Mouse (Mus musculus) stomach, postnatal 0 days (tissue): ENCODE measurements around the gene Alas2. TPM values are rescaled to one million over a fixed set of nuclear protein-coding genes. Genes with fewer than 3 reads are reported as not detected.

Source experiments
- ATAC-seq: fragments of 200-750 bp; cut with Nextera tagmentation; 2 replicates; pipeline ENCODE4 v1.8.0; 2017; ENCODE audit not compliant: low FRiP score, low TSS enrichment
- DNase-seq: peaks from one replicate; pipeline ENCODE4 v3.0.0-alpha.2; 2016; ENCODE audit warnings: low spot score
- H3K27ac ChIP-seq: fragments of 300-500 bp; sonication (generic); replicated peaks from 2 replicates; pipeline ENCODE4 v1.5.1; 2014; ENCODE audit warnings: mild to moderate bottlenecking, control low read depth
- H3K27me3 ChIP-seq: fragments of 300-500 bp; sonication (generic); 2 replicates; pipeline ENCODE4 v1.6.1; 2014; ENCODE audit warnings: low read length; ENCODE audit not compliant: control insufficient read depth, insufficient read depth
- H3K36me3 ChIP-seq: fragments of 300-500 bp; sonication (generic); 2 replicates; pipeline ENCODE4 v1.6.1; 2014; ENCODE audit warnings: low read length, mixed read lengths; ENCODE audit not compliant: control insufficient read depth, insufficient read depth
- H3K4me1 ChIP-seq: fragments of 300-500 bp; sonication (generic); replicated peaks from 2 replicates; pipeline ENCODE4 v1.6.1; 2014; ENCODE audit warnings: antibody characterized with exemption; ENCODE audit not compliant: control insufficient read depth, insufficient read depth
- H3K4me2 ChIP-seq: fragments of 300-500 bp; sonication (generic); replicated peaks from 2 replicates; pipeline ENCODE4 v1.6.1; 2014; ENCODE audit warnings: low read depth, mild to moderate bottlenecking, control low read depth, moderate library complexity
- H3K4me3 ChIP-seq: fragments of 300-500 bp; sonication (generic); 2 replicates; pipeline ENCODE4 v1.5.1; 2014; ENCODE audit warnings: low read depth, low read length, control low read depth
- H3K9ac ChIP-seq: fragments of 300-500 bp; sonication (generic); 2 replicates; pipeline ENCODE4 v1.6.1; 2014; ENCODE audit warnings: mild to moderate bottlenecking, low read length, control low read depth, mixed read lengths
- H3K9me3 ChIP-seq: fragments of 300-500 bp; sonication (generic); 2 replicates; pipeline ENCODE4 v1.6.1; 2016; ENCODE audit warnings: low read length; ENCODE audit not compliant: control insufficient read depth
- CTCF ChIP-seq: IDR thresholded peaks from 2 replicates; pipeline ENCODE4 v1.5.1; 2016; ENCODE audit warnings: antibody characterized with exemption, low read depth, mild to moderate bottlenecking, moderate library complexity
- EP300 ChIP-seq: optimal IDR thresholded peaks from 2 replicates; pipeline ENCODE3; 2016; ENCODE audit warnings: antibody characterized with exemption
- WGBS: fragments of 180-500 bp; shearing (Covaris S2); extraction: QIAGEN DNeasy Blood & Tissue Kit; methylation state at CpG from one replicate; pipeline ENCODE4 v1.1.7; 2014; 5-methylcytosine and 5-hydroxymethylcytosine counted together
- microRNA-seq: library from miRNA; unstranded; fragments of <30 nt; microRNA quantifications from one replicate; pipeline ENCODE4, GENCODE M21; 2016
- polyA plus RNA-seq: library from polyadenylated mRNA; unstranded; fragments of >200 nt; fragmentation: Nextera tagmentation; extraction: Ambion mirVana; gene quantifications from 2 replicates; pipeline ENCODE4 v1.2.1, GENCODE M21; 2015

Alas2 gene
- polyA plus RNA-seq, 1 experiment from 2014 or later, result 4.6 TPM

DNA sequence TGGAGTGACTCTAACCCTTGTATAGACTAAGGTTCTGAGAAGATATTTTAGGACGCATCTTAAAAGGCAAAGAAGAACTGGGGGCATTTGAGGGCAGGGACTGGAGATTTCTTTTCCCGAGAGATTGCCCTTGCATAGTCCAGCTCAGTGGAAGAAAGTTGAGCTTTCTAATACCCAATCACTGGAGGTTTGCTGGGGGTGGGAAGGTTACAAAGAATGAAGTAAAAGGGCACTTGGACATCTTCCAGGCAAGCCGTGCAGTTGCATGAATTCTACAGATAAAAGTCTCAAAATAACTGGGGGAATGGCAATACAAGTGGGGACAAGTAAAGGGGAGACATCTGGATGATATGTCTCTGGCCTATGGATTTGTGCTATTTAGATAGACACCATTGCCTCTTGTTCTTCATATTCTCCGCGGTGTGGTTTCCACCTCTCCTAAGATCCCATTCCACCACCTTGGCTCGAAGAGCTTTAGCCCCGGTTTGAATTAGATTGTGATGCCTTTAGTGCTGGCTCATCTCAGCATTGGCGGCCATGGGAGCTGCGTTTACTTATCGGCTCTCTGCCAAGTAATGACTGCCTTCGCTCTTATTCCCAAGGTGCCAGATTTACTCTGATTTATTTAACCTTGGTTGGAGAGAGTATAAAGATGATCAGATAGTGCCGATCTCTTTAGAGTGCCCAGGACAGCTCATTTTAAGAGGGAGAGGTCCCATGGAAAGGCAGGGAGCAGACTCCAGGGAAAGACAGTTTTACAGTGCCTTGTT is 46.3 kb downstream of the Alas2 start:
- Histone ChIP-seq H3K4me2 (no peak overlapping the region), H3K9ac (no peak overlapping the region), H3K36me3 (no peaks in the 10 kb centered on the region), H3K4me1 (no peaks in the 10 kb centered on the region), H3K27ac (no peak overlapping the region), H3K27me3 (no peaks in the 10 kb centered on the region), H3K4me3 (no peak overlapping the region), H3K9me3 (no peaks in the 10 kb centered on the region)
- no peak for TF ChIP-seq EP300
- TF ChIP-seq CTCF, result no peak
- ATAC-seq (no peak), DNase-seq (no peak)
- WGBS, result 67% methylated on average over 12 of the region's 12 CpGs

GRCm38 (mm10) chrX:150594176-150594575 is 47.0 kb downstream of the Alas2 start:
- H3K36me3 ChIP-seq, result no peaks in the 10 kb centered on the region
- no peak for TF ChIP-seq CTCF
- no peak for TF ChIP-seq EP300
- H3K27me3 ChIP-seq, result no peaks in the 10 kb centered on the region
- H3K9me3 ChIP-seq, result no peaks in the 10 kb centered on the region
- no peak for ATAC-seq
- H3K27ac ChIP-seq, result no peak overlapping the region
- no peaks in the 10 kb centered on the region for H3K4me1 ChIP-seq
- H3K4me3 ChIP-seq, result no peak overlapping the region
- DNase-seq, result no peak
- no peak overlapping the region for H3K9ac ChIP-seq
- no peak overlapping the region for H3K4me2 ChIP-seq
- WGBS, result 78% methylated on average over 3 of the region's 3 CpGs

DNA sequence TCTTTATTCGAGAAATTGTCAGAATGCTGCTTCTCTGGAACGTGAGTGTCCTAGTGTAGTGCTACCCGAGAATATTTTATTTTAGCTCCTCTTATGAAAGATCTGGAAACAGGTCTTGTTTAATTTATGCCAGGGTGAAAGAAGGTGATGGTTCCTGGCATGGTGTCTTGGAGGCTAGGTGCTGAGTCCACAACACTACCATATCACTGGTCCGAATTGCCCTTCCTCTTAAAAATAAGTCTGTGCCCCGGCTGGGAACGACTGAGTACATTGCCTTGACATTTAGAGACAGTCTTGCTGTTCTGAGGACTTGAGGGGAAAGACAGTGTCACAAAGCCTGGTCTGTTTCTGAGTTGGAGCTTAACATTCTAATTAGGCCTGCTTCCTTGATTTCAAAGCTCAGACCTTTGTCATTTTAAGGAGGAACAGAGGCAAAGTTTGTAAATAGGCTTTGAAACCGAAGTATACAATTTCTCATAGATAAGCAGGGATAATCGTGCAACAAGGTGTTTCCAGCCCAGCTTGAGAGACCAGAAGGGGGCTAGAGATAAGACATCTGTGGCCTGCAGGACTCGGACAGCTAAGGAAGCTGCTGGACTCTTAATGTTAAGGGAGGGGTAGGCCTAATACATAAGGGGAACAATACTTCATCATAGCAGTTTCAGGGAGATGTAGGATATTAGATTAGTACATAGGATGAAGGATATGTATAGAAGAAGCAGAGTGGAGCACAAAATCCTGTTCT is 48.0 kb downstream of the Alas2 start:
- no peak for TF ChIP-seq EP300
- no peak for TF ChIP-seq CTCF
- no peaks in the 10 kb centered on the region for H3K27me3 ChIP-seq

GRCm38 (mm10) chrX:150598882-150599281 is 51.7 kb downstream of the Alas2 start:
- ATAC-seq (no peak), DNase-seq (no peak)
- H3K27me3 ChIP-seq, result no peaks in the 10 kb centered on the region
- TF ChIP-seq EP300 (no peak), CTCF (no peak)
- H3K9ac ChIP-seq, result no peak overlapping the region
- H3K36me3 ChIP-seq, result no peaks in the 10 kb centered on the region
- no peaks in the 10 kb centered on the region for H3K9me3 ChIP-seq
- no peak overlapping the region for H3K4me3 ChIP-seq
- WGBS, result 71% methylated on average over 2 of the region's 2 CpGs
- no peak overlapping the region for H3K4me2 ChIP-seq
- H3K27ac ChIP-seq, result no peak overlapping the region
- H3K4me1 ChIP-seq, result no peaks in the 10 kb centered on the region

More for the DNA sequence above, 48.0 kb downstream of the Alas2 start:
- WGBS, result 71% methylated on average over 9 of the region's 9 CpGs
- DNase-seq (no peak), ATAC-seq (no peak)
- Histone ChIP-seq H3K9me3 (no peaks in the 10 kb centered on the region), H3K4me2 (no peak overlapping the region), H3K27ac (no peak overlapping the region), H3K9ac (no peak overlapping the region), H3K4me3 (no peak overlapping the region), H3K36me3 (no peaks in the 10 kb centered on the region), H3K4me1 (no peaks in the 10 kb centered on the region)

Small RNA genes lying within 50 kb of the gene (microRNA-seq; reads per million reads assigned to microRNA genes)
- not detected for gene Mir3620

Other genes starting within 250 kb of the Alas2 start
- gene Tmem29, start 88.2 kb upstream of the Alas2 start, polyA plus RNA-seq, result 18.7 and 19.8 TPM in 2 replicates
- 2.4 and 2.5 TPM in 2 replicates for gene Pfkfb1, start 40.9 kb downstream of the Alas2 start, polyA plus RNA-seq
- gene Apex2, start 42.5 kb downstream of the Alas2 start, polyA plus RNA-seq, result 5.8 and 6.0 TPM in 2 replicates
- gene Tro, start 110.2 kb downstream of the Alas2 start, polyA plus RNA-seq, result 3.8 and 4.5 TPM in 2 replicates